Mouse (Mus musculus): ENCODE measurements around the gene Zfp131. TPM values are rescaled to one million over a fixed set of nuclear protein-coding genes. Genes with fewer than 3 reads are reported as not detected.
A peak's percentile ranks its signal among the peaks of the same experiment; 100 is the strongest.

Zfp131 gene
- polyA plus RNA-seq, 1 experiment, result 9.9 TPM

DNA sequence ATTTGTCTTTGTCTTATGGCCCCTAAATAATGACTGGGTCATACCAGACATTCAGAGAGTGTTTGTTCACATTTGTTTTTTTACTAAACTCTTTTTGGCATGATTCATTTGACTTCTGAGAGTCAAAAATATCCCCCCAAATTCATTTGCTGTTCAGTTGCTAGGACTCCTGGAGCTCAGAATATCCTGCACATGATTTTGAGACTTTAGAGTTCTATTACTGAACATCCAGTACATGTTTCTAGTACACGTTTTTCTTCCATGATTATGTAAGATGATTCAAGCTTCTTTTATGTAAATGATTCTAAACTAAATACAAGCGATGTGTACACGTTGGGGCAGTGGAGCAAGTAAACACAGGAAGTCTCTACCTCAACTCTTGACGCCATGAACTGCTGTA lies 7.0 kb upstream of the Zfp131 start:
- Histone ChIP-seq H3K4me1 (peaks cover 28% of the 10 kb centered on the region), H3K36me3 (replicated peaks; ENCODE audit: low read length) (no peaks in the 10 kb centered on the region), H3K27me3 (replicated peaks) (no peaks in the 10 kb centered on the region), H3K4me3 (replicated peaks) (no peak overlapping the region), H3K9me3 (no peaks in the 10 kb centered on the region)
- TF ChIP-seq GATA1 (IDR thresholded peaks at IDR 0.05; ENCODE audit: borderline replicate concordance, low read length), result no peak

DNA sequence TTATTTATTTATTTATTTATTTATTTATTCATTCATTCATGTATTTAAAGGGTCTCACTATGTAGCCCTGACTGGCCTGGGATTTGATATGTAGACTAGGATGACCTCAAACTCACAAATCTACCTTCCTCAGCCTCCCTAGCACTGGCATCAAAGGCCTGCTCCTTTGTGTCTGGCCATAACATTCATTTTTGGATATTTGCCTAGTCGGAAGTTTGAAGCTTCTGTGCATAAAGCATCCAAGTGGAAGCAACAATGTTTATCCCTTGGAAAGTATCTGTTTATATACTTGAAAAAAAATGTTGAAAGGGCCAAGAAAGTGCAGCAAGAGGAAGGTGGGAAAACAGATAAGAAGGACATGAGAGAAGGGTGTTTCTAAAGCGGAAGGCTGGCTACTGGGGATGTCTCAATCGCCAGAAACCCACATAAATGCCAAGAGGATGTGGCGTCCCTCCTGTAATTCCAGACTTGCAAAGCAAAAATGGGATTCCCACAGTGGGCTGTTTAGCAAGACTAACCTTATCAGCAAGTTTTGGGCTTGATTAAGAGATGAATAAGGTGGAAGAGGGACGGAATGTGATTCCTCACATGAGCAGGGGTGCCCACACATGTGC lies 2.2 kb upstream of the Zfp131 start:
- TF ChIP-seq GATA1 (IDR thresholded peaks at IDR 0.05; ENCODE audit: borderline replicate concordance, low read length) (no peak), FLI1 (IDR thresholded peaks at IDR 0.05; ENCODE audit: low read length) (no peak)
- Histone ChIP-seq H3K27me3 (replicated peaks) (no peaks in the 10 kb centered on the region), H3K4me1 (peaks cover 44% of the 10 kb centered on the region), H3K4me3 (replicated peaks) (no peak overlapping the region), H3K9me3 (no peaks in the 10 kb centered on the region), H3K36me3 (replicated peaks; ENCODE audit: low read length) (peaks cover 12% of the 10 kb centered on the region)

- no peaks in the 10 kb centered on the region for H3K9me3 ChIP-seq
- peaks cover 48% of the 10 kb centered on the region for H3K4me1 ChIP-seq
- H3K27me3 ChIP-seq (replicated peaks), result no peaks in the 10 kb centered on the region
- peaks cover 21% of the 10 kb centered on the region for H3K36me3 ChIP-seq (replicated peaks; ENCODE audit: low read length)
- no peak for TF ChIP-seq GATA1 (IDR thresholded peaks at IDR 0.05; ENCODE audit: borderline replicate concordance, low read length)
- no peak for TF ChIP-seq FLI1 (IDR thresholded peaks at IDR 0.05; ENCODE audit: low read length)
- peak overlapping the region; percentile 96 for H3K4me3 ChIP-seq (replicated peaks)
Observed at GRCm38 (mm10) chr13:119791580-119792135, 969 bp upstream of the Zfp131 start.

GRCm38 (mm10) chr13:119789851-119790717 lies 605 bp downstream of the Zfp131 start:
- peaks cover 50% of the 10 kb centered on the region for H3K4me1 ChIP-seq
- no peaks in the 10 kb centered on the region for H3K27me3 ChIP-seq (replicated peaks)
- peak overlapping the region; percentile 96 for H3K4me3 ChIP-seq (replicated peaks)
- peaks cover 36% of the 10 kb centered on the region for H3K36me3 ChIP-seq (replicated peaks; ENCODE audit: low read length)
- no peaks in the 10 kb centered on the region for H3K9me3 ChIP-seq
- TF ChIP-seq FLI1 (IDR thresholded peaks at IDR 0.05; ENCODE audit: low read length) (no peak), GATA1 (IDR thresholded peaks at IDR 0.05; ENCODE audit: borderline replicate concordance, low read length) (no peak)

GRCm38 (mm10) chr13:119783581-119783980 lies 7.1 kb downstream of the Zfp131 start:
- peaks cover 93% of the 10 kb centered on the region for H3K36me3 ChIP-seq (replicated peaks; ENCODE audit: low read length)

DNA sequence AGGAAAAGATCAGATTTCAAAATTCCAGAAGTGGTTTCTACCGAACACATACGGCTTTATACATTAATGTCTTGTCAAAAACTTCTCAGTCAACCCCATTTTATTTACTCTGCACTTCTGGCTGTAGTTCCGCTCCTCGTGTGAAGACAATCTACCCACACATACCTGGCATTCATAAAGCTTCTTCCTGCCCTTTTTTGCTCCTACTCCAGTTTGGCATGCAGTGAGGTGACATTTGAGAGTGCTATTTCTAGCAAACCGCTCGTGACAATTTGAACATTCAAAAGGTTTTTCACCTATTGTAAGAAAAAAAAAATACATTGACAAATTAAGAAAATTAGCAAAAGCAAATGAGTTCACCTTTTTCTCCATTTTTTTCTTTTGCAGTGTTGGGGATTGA lies 22.1 kb downstream of the Zfp131 start:
- Histone ChIP-seq H3K4me3 (replicated peaks) (no peak overlapping the region), H3K27me3 (replicated peaks) (no peaks in the 10 kb centered on the region), H3K4me1 (peaks cover 23% of the 10 kb centered on the region), H3K9me3 (no peaks in the 10 kb centered on the region), H3K36me3 (replicated peaks; ENCODE audit: low read length) (peaks cover 96% of the 10 kb centered on the region)
- TF ChIP-seq FLI1 (IDR thresholded peaks at IDR 0.05; ENCODE audit: low read length) (no peak), GATA1 (IDR thresholded peaks at IDR 0.05; ENCODE audit: borderline replicate concordance, low read length) (no peak)

More at GRCm38 (mm10) chr13:119783581-119783980, 7.1 kb downstream of the Zfp131 start:
- H3K4me1 ChIP-seq, result peaks cover 10% of the 10 kb centered on the region
- no peaks in the 10 kb centered on the region for H3K27me3 ChIP-seq (replicated peaks)
- TF ChIP-seq GATA1 (IDR thresholded peaks at IDR 0.05; ENCODE audit: borderline replicate concordance, low read length) (no peak), FLI1 (IDR thresholded peaks at IDR 0.05; ENCODE audit: low read length) (no peak)
- no peaks in the 10 kb centered on the region for H3K9me3 ChIP-seq
- no peak overlapping the region for H3K4me3 ChIP-seq (replicated peaks)

- no peaks in the 10 kb centered on the region for H3K27me3 ChIP-seq (replicated peaks)
- H3K4me3 ChIP-seq (replicated peaks), result no peak overlapping the region
- peaks cover 26% of the 10 kb centered on the region for H3K4me1 ChIP-seq
- no peaks in the 10 kb centered on the region for H3K9me3 ChIP-seq
- TF ChIP-seq FLI1 (IDR thresholded peaks at IDR 0.05; ENCODE audit: low read length) (no peak), GATA1 (IDR thresholded peaks at IDR 0.05; ENCODE audit: borderline replicate concordance, low read length) (no peak)
- peaks cover 90% of the 10 kb centered on the region for H3K36me3 ChIP-seq (replicated peaks; ENCODE audit: low read length)
Observed at GRCm38 (mm10) chr13:119766480-119766879, 24.2 kb downstream of the Zfp131 start.

GRCm38 (mm10) chr13:119756831-119757230 lies 33.9 kb downstream of the Zfp131 start:
- H3K36me3 ChIP-seq (replicated peaks; ENCODE audit: low read length), result peaks cover 21% of the 10 kb centered on the region
- TF ChIP-seq GATA1 (IDR thresholded peaks at IDR 0.05; ENCODE audit: borderline replicate concordance, low read length), result no peak
- no peak for TF ChIP-seq FLI1 (IDR thresholded peaks at IDR 0.05; ENCODE audit: low read length)
- no peak overlapping the region for H3K4me3 ChIP-seq (replicated peaks)
- peaks cover 16% of the 10 kb centered on the region for H3K27me3 ChIP-seq (replicated peaks)
- H3K9me3 ChIP-seq, result no peaks in the 10 kb centered on the region
- H3K4me1 ChIP-seq, result peaks cover 12% of the 10 kb centered on the region; the same call in 1 of the 2 replicates

- Histone ChIP-seq H3K4me1 (peaks cover 12% of the 10 kb centered on the region; the same call in 1 of the 2 replicates), H3K9me3 (no peaks in the 10 kb centered on the region), H3K36me3 (replicated peaks; ENCODE audit: low read length) (peaks cover 12% of the 10 kb centered on the region), H3K4me3 (replicated peaks) (peak within 1 kb of the TSS; percentile 86), H3K27me3 (replicated peaks) (peaks cover 16% of the 10 kb centered on the region)
- no peak for TF ChIP-seq GATA1 (IDR thresholded peaks at IDR 0.05; ENCODE audit: borderline replicate concordance, low read length)
- TF ChIP-seq FLI1 (IDR thresholded peaks at IDR 0.05; ENCODE audit: low read length), result no peak
Observed at GRCm38 (mm10) chr13:119755681-119756471, 34.8 kb downstream of the Zfp131 start, which contains the start of gene Nim1k. Gene Nim1k, minus strand, starts transcription at chr13:119755882.

Measured in megakaryocyte, embryonic 14.5 days (primary cell).